Mouse (Mus musculus) embryonic facial prominence, embryonic 12.5 days (tissue): ENCODE results near the gene Gm37240. TPM values are rescaled to one million over a fixed set of nuclear protein-coding genes. Genes with fewer than 3 reads are reported as not detected.

Experiments used
- ATAC-seq: fragments of 200-750 bp; cut with Nextera tagmentation; 2 replicates; pipeline ENCODE4 v1.8.0; 2017; ENCODE audit not compliant: insufficient number of reproducible peaks, insufficient read depth, low FRiP score, low TSS enrichment
- H3K27ac ChIP-seq: fragments of 300-500 bp; sonication (generic); 2 replicates; pipeline ENCODE4 v1.5.1; 2016; ENCODE audit warnings: mild to moderate bottlenecking
- H3K27me3 ChIP-seq: fragments of 300-500 bp; sonication (generic); 2 replicates; pipeline ENCODE4 v1.6.1; 2016; ENCODE audit warnings: mild to moderate bottlenecking, moderate library complexity
- H3K36me3 ChIP-seq: fragments of 300-500 bp; sonication (generic); 2 replicates; pipeline ENCODE4 v1.6.1; 2016; ENCODE audit warnings: mild to moderate bottlenecking
- H3K4me1 ChIP-seq: fragments of 300-500 bp; sonication (generic); 2 replicates; pipeline ENCODE4 v1.6.1; 2016
- H3K4me2 ChIP-seq: fragments of 300-500 bp; sonication (generic); replicated peaks from 2 replicates; pipeline ENCODE4 v1.6.1; 2016; ENCODE audit warnings: mild to moderate bottlenecking, moderate library complexity
- H3K4me3 ChIP-seq: fragments of 300-500 bp; sonication (generic); 2 replicates; pipeline ENCODE4 v1.5.1; 2016; ENCODE audit warnings: mild to moderate bottlenecking
- H3K9ac ChIP-seq: fragments of 300-500 bp; sonication (generic); 2 replicates; pipeline ENCODE4 v1.6.1; 2016; ENCODE audit warnings: mild to moderate bottlenecking, moderate library complexity
- H3K9me3 ChIP-seq: fragments of 300-500 bp; sonication (generic); 2 replicates; pipeline ENCODE4 v1.6.1; 2016; ENCODE audit warnings: mild to moderate bottlenecking, moderate library complexity
- WGBS: fragments of 180-500 bp; shearing (Covaris S2); methylation state at CpG from one replicate; pipeline ENCODE4 v1.1.7; 2016; 5-methylcytosine and 5-hydroxymethylcytosine counted together
- polyA plus RNA-seq: library from polyadenylated mRNA; unstranded; fragments of >200 nt; fragmentation: Nextera tagmentation; extraction: Ambion mirVana; gene quantifications from 2 replicates; pipeline ENCODE4 v1.2.1, GENCODE M21; 2016

Gene Gm37240
- polyA plus RNA-seq, 1 experiment from 2014 or later, result 4.0 TPM

DNA sequence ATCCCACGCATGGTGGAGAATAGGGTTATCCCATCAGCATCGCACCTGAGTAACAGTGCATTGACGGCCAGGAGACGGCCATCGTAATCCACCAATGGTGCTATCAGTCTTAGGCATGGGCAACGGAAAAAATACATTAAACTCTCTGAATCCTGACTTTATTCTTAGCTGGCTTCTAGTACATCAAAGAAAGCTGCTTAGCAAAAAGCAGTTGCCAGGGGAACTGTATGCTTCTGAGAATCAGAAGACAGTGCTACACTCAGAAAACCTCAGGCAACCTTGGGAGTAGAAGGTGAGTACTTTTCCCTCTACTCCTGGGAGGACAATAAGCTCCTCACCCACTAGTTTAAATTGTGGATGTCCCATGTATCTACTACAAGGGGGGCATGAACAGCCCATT is 219.6 kb downstream of the Gm37240 start:
- WGBS, result 87% methylated on average over 6 of the region's 6 CpGs
- no peaks in the 10 kb centered on the region for H3K9me3 ChIP-seq
- no peak for ATAC-seq
- no peaks in the 10 kb centered on the region for H3K27me3 ChIP-seq
- H3K4me1 ChIP-seq, result no peaks in the 10 kb centered on the region
- no peak overlapping the region for H3K27ac ChIP-seq
- no peak overlapping the region for H3K4me2 ChIP-seq
- H3K4me3 ChIP-seq, result no peak overlapping the region
- no peak overlapping the region for H3K9ac ChIP-seq
- no peaks in the 10 kb centered on the region for H3K36me3 ChIP-seq

DNA sequence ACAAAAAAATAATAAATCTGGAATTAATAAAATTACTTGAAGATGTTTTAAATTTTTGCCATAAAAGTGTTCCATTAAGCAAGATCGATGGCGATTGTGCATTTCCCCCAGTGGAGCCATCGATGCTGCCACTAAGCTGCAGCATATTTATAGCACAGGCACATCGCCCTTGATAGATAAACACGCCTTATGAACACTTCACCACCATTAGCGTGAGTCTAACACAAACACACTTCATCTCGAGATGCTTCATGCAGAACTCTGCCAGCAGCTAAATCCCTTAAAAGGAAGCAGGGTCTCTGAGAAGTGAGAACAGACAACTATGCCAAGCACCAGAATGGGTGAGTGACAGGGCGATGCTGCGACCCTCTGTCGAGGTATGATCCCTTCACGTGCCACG is 220.6 kb downstream of the Gm37240 start:
- no peaks in the 10 kb centered on the region for H3K27me3 ChIP-seq
- ATAC-seq, result no peak
- no peak overlapping the region for H3K9ac ChIP-seq
- no peaks in the 10 kb centered on the region for H3K9me3 ChIP-seq
- no peak overlapping the region for H3K4me3 ChIP-seq
- H3K27ac ChIP-seq, result no peak overlapping the region
- no peaks in the 10 kb centered on the region for H3K36me3 ChIP-seq
- no peaks in the 10 kb centered on the region for H3K4me1 ChIP-seq
- H3K4me2 ChIP-seq, result no peak overlapping the region
- WGBS, result 81% methylated on average over 12 of the region's 12 CpGs

DNA sequence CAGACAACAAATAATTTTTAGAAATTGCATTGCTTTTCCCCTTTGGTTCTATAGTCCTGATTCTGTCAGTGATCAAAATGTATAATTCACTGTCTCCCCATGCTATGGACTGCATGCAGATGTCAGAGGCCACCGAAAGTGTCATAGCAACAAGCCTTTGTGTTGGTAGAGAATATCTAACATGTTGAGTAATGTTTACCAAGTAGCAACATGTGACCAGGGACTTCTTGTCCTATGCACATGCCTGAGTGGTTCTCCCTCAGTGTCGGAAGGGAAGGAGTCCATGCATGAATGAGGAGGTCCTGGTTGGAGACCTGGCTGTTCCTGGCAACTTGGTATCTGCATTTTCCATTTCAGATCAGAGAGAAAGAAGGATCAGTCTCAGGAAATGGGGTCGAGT is 221.2 kb downstream of the Gm37240 start:
- no peak for ATAC-seq

DNA sequence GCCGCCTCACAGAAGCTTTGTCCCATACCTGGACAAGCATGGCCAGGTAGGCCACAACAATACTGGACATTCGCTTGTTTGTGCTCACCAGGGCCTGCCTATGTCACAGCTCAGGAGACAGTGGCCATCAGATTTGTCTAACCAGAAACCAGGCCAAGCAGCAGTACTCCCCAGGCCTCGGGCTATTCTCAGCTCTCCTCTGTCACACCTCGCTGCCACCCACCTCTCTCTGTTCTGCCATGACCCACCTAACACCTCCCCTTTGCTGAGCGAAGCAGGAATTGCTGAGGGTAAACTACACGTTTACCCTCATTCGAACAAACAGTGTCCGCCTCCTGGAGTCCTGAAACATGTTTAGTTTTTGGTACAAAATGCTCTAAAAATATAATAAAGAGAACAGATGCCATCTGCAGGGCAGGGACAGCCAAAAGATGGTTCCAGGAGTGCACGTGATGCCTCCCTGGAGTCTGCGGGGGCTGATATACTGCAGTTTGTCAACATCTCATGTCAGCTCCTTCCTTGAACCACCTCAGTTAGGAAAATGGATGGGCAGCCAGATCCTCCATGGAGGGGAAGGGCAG is 222.6 kb downstream of the Gm37240 start:
- H3K27ac ChIP-seq, result no peak overlapping the region

More for the DNA sequence above, 221.2 kb downstream of the Gm37240 start:
- Histone ChIP-seq H3K4me1 (no peaks in the 10 kb centered on the region), H3K9me3 (no peaks in the 10 kb centered on the region), H3K4me3 (no peak overlapping the region), H3K4me2 (no peak overlapping the region), H3K9ac (no peak overlapping the region), H3K27me3 (no peaks in the 10 kb centered on the region), H3K36me3 (no peaks in the 10 kb centered on the region), H3K27ac (no peak overlapping the region)
- 77% methylated on average over 3 of the region's 3 CpGs for WGBS

DNA sequence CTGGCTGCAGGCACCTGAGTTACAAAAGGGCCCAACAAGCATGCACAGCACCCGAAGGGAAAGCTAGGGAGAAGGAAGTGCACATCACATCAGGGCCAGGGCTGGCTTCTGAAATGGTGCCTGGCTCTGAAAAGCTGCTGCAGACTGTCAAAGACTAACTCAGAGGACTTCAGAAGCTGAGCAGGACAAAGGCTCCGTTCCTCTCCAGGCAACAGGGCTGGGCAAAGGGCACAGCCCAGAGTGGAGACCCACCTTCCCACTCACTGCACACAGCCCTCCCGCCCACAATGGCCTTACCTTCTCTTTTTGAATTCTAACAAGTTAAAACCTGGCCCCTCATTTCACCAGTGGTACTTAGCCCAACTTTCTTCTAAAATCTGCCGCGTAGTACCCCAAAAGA is 223.5 kb downstream of the Gm37240 start:
- H3K27me3 ChIP-seq, result no peaks in the 10 kb centered on the region
- no peak overlapping the region for H3K9ac ChIP-seq
- H3K36me3 ChIP-seq, result no peaks in the 10 kb centered on the region
- no peak overlapping the region for H3K4me3 ChIP-seq
- no peak overlapping the region for H3K4me2 ChIP-seq
- no peak overlapping the region for H3K27ac ChIP-seq
- no peaks in the 10 kb centered on the region for H3K9me3 ChIP-seq
- no peak for ATAC-seq
- 74% methylated on average over 5 of the region's 5 CpGs for WGBS
- H3K4me1 ChIP-seq, result 0 out of 2 replicates have a peak, but pooled peaks cover 5% of the 10 kb centered on the region

More for the DNA sequence above, 222.6 kb downstream of the Gm37240 start:
- 89% methylated on average over 10 of the region's 10 CpGs for WGBS
- H3K4me2 ChIP-seq, result no peak overlapping the region
- H3K9me3 ChIP-seq, result no peaks in the 10 kb centered on the region
- no peak overlapping the region for H3K9ac ChIP-seq
- ATAC-seq, result no peak
- H3K36me3 ChIP-seq, result no peaks in the 10 kb centered on the region
- no peak overlapping the region for H3K4me3 ChIP-seq
- no peaks in the 10 kb centered on the region for H3K27me3 ChIP-seq
- 0 out of 2 replicates have a peak, but pooled peaks cover 2% of the 10 kb centered on the region for H3K4me1 ChIP-seq

DNA sequence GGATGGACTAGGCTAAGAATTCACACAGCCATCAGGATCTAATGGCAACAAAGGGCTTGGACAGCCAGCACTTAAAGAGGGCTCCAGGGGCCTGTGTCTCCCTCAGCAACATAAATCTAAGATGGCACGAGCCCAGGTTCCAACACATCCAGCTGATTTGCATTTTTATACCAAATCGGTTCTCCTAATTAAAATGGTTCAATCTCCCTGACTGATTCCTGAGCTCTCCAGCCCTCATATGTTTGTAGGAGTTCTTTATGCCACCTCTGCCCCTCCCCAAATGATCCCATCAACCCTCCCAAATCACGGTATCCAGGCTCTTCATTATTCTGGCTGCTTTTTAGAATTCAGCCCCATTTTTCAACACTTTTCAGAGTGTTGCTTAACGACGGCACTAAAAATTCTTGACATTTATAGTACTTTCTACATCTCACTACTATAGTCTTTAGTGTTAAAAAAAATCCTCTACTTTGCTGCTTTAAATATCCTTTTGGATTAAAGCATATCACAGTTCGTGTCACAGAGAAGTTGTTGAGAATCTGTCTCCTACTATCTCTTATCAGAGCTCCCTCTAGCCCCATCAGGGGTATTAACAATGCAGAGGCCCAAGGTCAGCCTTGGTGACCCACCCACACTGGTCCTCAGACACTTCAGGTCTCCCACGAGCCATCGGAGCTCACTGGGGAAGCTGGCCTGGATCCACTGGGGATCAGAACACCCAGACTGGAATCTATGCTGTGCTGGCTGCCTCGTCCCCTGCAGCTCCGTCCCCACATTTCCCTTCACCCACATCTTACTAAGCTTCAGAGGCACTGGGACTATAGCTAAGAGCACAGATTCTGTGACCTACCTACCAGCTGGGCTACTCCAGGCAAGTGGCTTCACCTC is 225.1 kb downstream of the Gm37240 start:
- H3K4me3 ChIP-seq, result no peak overlapping the region
- H3K27ac ChIP-seq, result no peak overlapping the region
- no peak overlapping the region for H3K9ac ChIP-seq
- 0 out of 2 replicates have a peak, but pooled peaks cover 6% of the 10 kb centered on the region for H3K4me1 ChIP-seq
- WGBS, result 79% methylated on average over 10 of the region's 10 CpGs
- H3K36me3 ChIP-seq, result no peaks in the 10 kb centered on the region
- H3K27me3 ChIP-seq, result no peaks in the 10 kb centered on the region
- H3K4me2 ChIP-seq, result no peak overlapping the region
- ATAC-seq, result no peak
- H3K9me3 ChIP-seq, result no peaks in the 10 kb centered on the region

DNA sequence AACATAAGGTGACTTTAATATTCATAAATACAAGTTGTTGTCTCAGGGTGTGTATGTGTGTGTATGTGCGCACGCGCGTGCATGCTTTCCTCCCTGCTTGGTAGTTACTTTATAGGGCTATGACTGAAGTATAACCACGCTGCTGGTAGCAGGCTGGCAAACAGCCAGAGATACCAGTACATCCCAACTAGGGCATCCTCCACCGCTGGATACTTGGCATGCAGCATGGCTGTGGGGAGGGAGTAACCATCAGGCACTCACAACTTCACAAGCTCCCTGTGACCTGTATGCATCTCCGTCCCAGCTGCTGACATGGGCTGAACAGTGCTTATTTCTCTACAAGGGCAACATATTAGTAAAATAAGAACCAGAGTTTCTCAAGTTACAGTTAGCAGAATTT is 227.6 kb downstream of the Gm37240 start:
- no peak for ATAC-seq
- Histone ChIP-seq H3K36me3 (no peaks in the 10 kb centered on the region), H3K4me2 (no peak overlapping the region), H3K27me3 (no peaks in the 10 kb centered on the region), H3K4me3 (no peak overlapping the region), H3K9ac (no peak overlapping the region), H3K4me1 (0 out of 2 replicates have a peak, but pooled peaks cover 10% of the 10 kb centered on the region), H3K27ac (no peak overlapping the region), H3K9me3 (no peaks in the 10 kb centered on the region)
- WGBS, result 82% methylated on average over 7 of the region's 7 CpGs

DNA sequence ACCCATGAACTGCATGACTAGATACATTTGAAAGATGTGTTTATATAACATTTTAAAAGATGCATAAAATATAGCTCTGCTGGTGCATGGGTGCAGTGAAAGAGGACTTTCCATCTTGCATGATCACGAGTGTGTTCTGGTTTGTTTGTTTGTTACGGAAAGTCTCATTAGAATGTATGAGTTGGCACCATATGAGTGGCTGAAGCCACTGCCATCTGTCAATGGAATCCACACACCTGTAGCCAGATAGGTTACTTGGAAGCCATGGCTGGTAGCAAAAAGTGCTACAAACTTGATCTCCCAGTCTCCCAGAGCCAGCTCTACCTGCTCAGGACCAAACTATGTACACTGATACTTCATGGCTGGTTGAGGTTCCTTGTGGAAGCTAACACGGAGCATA is 231.8 kb downstream of the Gm37240 start:
- H3K9ac ChIP-seq, result no peak overlapping the region
- H3K9me3 ChIP-seq, result no peaks in the 10 kb centered on the region
- 0 out of 2 replicates have a peak, but pooled peaks cover 10% of the 10 kb centered on the region for H3K4me1 ChIP-seq
- no peak overlapping the region for H3K4me2 ChIP-seq
- WGBS, result 97% methylated on average over 3 of the region's 3 CpGs
- ATAC-seq, result no peak
- 0 out of 2 replicates have a peak, but pooled peaks cover 5% of the 10 kb centered on the region for H3K36me3 ChIP-seq
- no peaks in the 10 kb centered on the region for H3K27me3 ChIP-seq
- H3K4me3 ChIP-seq, result no peak overlapping the region
- H3K27ac ChIP-seq, result no peak overlapping the region

DNA sequence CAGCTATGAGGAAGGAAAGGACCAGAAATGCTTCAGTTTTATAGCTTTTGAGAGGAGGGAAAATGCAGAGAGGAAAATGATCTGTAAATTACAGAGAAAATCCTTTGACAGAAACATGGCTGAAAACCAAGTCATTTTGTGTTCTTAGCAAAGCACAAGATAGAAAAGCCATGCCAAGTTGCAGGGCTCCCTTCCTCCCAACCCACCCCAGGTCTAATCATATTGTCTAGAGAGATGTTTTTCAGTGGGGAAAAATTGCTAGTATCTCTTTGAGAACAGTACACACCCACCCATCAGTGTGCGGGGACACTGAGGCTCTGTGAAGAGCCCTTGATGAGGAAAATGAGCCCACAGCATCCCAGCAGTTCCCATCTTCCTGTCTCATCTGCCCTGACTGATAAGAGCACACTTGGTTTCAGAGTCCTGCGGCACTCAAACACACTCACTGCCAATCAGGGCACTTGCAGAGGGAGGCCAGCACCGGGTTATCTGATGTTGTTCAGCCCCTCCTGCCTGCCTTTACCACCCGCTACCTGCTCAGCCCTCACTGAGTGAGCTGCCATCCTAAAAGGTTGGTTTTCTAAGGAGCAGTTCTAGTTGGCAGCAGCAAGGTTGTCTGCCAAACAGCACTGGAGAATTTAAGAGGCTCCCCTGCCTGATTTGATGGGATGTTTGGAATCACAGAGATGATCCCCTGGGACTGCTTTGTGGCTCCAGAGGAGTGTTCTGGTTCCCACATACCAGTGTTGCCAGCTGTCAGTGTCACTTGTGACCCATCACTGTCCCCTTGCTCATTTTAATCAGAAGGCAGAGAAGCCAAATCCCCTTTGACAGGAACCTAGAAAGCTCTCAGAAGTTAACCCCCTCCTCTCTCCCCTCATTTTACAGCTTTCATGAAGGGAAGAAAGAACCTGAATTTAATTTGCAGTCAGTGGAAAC is 234.3 kb downstream of the Gm37240 start:
- WGBS, result 84% methylated on average over 4 of the region's 4 CpGs
- Histone ChIP-seq H3K27ac (no peak overlapping the region), H3K36me3 (0 out of 2 replicates have a peak, but pooled peaks cover 5% of the 10 kb centered on the region), H3K9ac (no peak overlapping the region), H3K4me3 (no peak overlapping the region), H3K4me1 (0 out of 2 replicates have a peak, but pooled peaks cover 5% of the 10 kb centered on the region), H3K27me3 (no peaks in the 10 kb centered on the region), H3K9me3 (no peaks in the 10 kb centered on the region), H3K4me2 (no peak overlapping the region)
- no peak for ATAC-seq

DNA sequence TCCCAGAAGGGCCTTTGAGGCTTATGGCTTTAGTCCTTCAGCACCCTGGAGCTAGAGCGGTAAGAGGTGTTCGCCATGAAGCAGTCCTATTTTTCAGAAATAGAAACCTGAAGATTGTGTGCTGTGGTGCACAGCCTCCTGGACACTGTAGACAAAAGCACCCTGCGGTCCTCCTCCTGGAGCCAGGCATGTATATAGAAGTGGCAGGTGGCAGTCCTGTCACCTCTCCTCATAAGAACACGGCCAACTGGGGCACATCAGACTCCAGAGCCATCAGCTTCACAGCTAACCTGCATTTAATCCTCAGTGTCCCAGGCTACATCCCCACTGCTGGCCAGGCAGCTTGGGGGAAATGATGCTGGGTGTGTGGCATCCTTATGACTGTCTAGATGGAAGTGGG is 238.1 kb downstream of the Gm37240 start:
- WGBS, result 90% methylated on average over 4 of the region's 4 CpGs
- Histone ChIP-seq H3K4me3 (no peak overlapping the region), H3K9ac (no peak overlapping the region), H3K36me3 (0 out of 2 replicates have a peak, but pooled peaks cover 5% of the 10 kb centered on the region), H3K4me1 (no peaks in the 10 kb centered on the region), H3K4me2 (no peak overlapping the region), H3K9me3 (no peaks in the 10 kb centered on the region), H3K27ac (no peak overlapping the region), H3K27me3 (no peaks in the 10 kb centered on the region)
- ATAC-seq, result no peak

DNA sequence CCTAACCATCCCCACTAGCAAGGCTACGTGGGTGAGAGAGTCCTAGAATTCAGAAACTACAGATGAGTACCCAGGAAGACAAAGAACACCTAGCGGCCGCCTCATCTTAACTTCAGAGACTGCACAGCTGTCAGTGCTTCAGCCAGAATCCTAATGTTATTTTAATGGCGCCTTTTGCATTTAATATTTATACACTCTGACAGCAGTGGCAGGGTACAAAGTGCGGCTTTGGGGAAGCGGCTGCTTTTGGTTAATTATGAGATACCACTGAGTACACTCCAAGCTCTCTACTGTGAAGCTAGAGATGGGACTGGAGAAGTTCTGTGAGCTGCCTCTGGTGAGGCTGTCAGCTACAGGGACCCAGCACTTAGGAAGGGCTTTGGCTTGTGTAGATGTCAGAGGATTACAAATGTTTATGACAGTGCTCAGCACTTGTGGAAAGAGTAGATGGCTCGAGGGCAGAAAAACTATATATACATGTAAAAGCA is 241.8 kb downstream of the Gm37240 start:
- H3K4me1 ChIP-seq, result no peaks in the 10 kb centered on the region
- ATAC-seq, result no peak

More for the DNA sequence above, 241.8 kb downstream of the Gm37240 start:
- no peaks in the 10 kb centered on the region for H3K9me3 ChIP-seq
- no peak overlapping the region for H3K9ac ChIP-seq
- no peak overlapping the region for H3K27ac ChIP-seq
- H3K4me3 ChIP-seq, result no peak overlapping the region
- H3K4me2 ChIP-seq, result no peak overlapping the region
- H3K27me3 ChIP-seq, result no peaks in the 10 kb centered on the region
- WGBS, result 86% methylated on average over 7 of the region's 7 CpGs
- no peaks in the 10 kb centered on the region for H3K36me3 ChIP-seq
